Mouse (Mus musculus): ENCODE measurements around the gene Pxylp1. TPM values are rescaled to one million over a fixed set of nuclear protein-coding genes. Genes with fewer than 3 reads are reported as not detected.
A peak's percentile ranks its signal among the peaks of the same experiment; 100 is the strongest.

Pxylp1 gene
- polyA plus RNA-seq, 1 experiment from 2014 or later, result 31.3 TPM

GRCm38 (mm10) chr9:96916620-96917538, 24.4 kb upstream of the Pxylp1 start:
- Histone ChIP-seq H3K36me3 (ENCODE audit: control insufficient read depth, insufficient read depth, low read length) (no peaks in the 10 kb centered on the region), H3K4me3 (ENCODE audit: low read depth, low read length) (no peak overlapping the region), H3K27ac (ENCODE audit: low read depth, low read length) (no peak overlapping the region), H3K9me3 (replicated peaks; ENCODE audit: control insufficient read depth, low read length) (0 out of 2 replicates have a peak, but pooled peaks cover 2% of the 10 kb centered on the region), H3K27me3 (ENCODE audit: control insufficient read depth, insufficient read depth, low read length) (no peaks in the 10 kb centered on the region; the same call in 1 of the 2 replicates), H3K4me1 (ENCODE audit: control insufficient read depth, insufficient read depth, low read length) (no peaks in the 10 kb centered on the region), H3K9ac (ENCODE audit: low read depth, low read length) (no peak overlapping the region), H3K4me2 (no peak overlapping the region)
- ATAC-seq (replicated peaks; ENCODE audit: insufficient number of reproducible peaks, low FRiP score, low TSS enrichment), result 0 out of 2 replicates have a peak, but pooled peaks have one; percentile 39
- WGBS (ENCODE audit: insufficient replicate concordance), result 36% methylated on average over 27 of the region's 27 CpGs

DNA sequence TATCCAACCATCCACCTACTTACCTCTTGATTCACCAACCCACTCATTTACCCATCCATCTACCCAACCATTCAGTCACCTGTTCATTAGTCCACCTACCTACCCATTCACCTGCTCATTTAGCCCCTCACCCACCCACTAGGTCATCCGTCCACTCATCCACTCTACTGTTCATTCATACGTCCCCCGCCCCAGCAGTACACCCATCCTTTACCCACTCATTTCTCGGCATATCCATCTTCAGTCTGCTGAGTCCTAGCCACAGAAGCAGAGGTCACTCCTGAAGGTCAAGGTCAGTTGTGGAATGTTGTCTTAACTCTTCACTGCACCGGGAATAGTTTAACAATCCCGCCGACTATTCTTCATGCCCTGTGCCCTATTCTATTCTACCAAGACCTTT, 23.6 kb upstream of the Pxylp1 start:
- H3K4me1 ChIP-seq (ENCODE audit: control insufficient read depth, insufficient read depth, low read length), result no peaks in the 10 kb centered on the region
- H3K27me3 ChIP-seq (ENCODE audit: control insufficient read depth, insufficient read depth, low read length), result no peaks in the 10 kb centered on the region
- no peak overlapping the region for H3K9ac ChIP-seq (ENCODE audit: low read depth, low read length)
- no peak overlapping the region for H3K4me3 ChIP-seq (ENCODE audit: low read depth, low read length)
- no peak overlapping the region for H3K27ac ChIP-seq (ENCODE audit: low read depth, low read length)
- 0 out of 2 replicates have a peak, but pooled peaks cover 2% of the 10 kb centered on the region for H3K9me3 ChIP-seq (replicated peaks; ENCODE audit: control insufficient read depth, low read length)
- WGBS (ENCODE audit: insufficient replicate concordance), result 41% methylated on average over 7 of the region's 7 CpGs
- no peaks in the 10 kb centered on the region for H3K36me3 ChIP-seq (ENCODE audit: control insufficient read depth, insufficient read depth, low read length)
- ATAC-seq (replicated peaks; ENCODE audit: insufficient number of reproducible peaks, low FRiP score, low TSS enrichment), result no peak
- no peak overlapping the region for H3K4me2 ChIP-seq

DNA sequence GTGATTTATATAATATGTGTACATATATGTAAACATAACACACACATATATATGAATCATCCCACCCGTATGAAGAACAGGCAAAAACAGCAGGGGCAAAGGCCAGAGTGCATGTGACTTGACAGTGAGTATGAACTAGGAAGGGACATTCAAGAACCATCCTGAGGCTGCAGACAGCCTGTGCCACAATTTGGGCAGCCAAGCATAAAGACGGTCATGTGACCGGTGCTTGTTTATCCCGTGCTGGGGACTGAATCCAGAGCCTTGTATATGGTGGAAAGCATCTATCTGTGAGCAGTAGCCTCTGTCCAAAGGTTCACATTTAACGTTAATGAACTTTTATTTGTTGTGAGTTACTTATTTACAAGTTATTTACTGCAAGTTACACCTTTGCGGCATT, 22.4 kb upstream of the Pxylp1 start:
- no peak overlapping the region for H3K9ac ChIP-seq (ENCODE audit: low read depth, low read length)
- H3K4me1 ChIP-seq (ENCODE audit: control insufficient read depth, insufficient read depth, low read length), result no peaks in the 10 kb centered on the region
- WGBS (ENCODE audit: insufficient replicate concordance), result 82% methylated on average over 6 of the region's 6 CpGs
- no peak for ATAC-seq (replicated peaks; ENCODE audit: insufficient number of reproducible peaks, low FRiP score, low TSS enrichment)
- 0 out of 2 replicates have a peak, but pooled peaks cover 2% of the 10 kb centered on the region for H3K9me3 ChIP-seq (replicated peaks; ENCODE audit: control insufficient read depth, low read length)
- H3K4me3 ChIP-seq (ENCODE audit: low read depth, low read length), result no peak overlapping the region
- no peaks in the 10 kb centered on the region for H3K36me3 ChIP-seq (ENCODE audit: control insufficient read depth, insufficient read depth, low read length)
- H3K27ac ChIP-seq (ENCODE audit: low read depth, low read length), result no peak overlapping the region
- H3K4me2 ChIP-seq, result no peak overlapping the region
- H3K27me3 ChIP-seq (ENCODE audit: control insufficient read depth, insufficient read depth, low read length), result no peaks in the 10 kb centered on the region

- Histone ChIP-seq H3K4me3 (ENCODE audit: low read depth, low read length) (no peak overlapping the region), H3K27me3 (ENCODE audit: control insufficient read depth, insufficient read depth, low read length) (no peaks in the 10 kb centered on the region), H3K9me3 (replicated peaks; ENCODE audit: control insufficient read depth, low read length) (no peaks in the 10 kb centered on the region), H3K4me2 (no peak overlapping the region), H3K36me3 (ENCODE audit: control insufficient read depth, insufficient read depth, low read length) (no peaks in the 10 kb centered on the region), H3K4me1 (ENCODE audit: control insufficient read depth, insufficient read depth, low read length) (no peaks in the 10 kb centered on the region), H3K9ac (ENCODE audit: low read depth, low read length) (no peak overlapping the region), H3K27ac (ENCODE audit: low read depth, low read length) (no peak overlapping the region)
- 72% methylated on average over 3 of the region's 3 CpGs for WGBS (ENCODE audit: insufficient replicate concordance)
- ATAC-seq (replicated peaks; ENCODE audit: insufficient number of reproducible peaks, low FRiP score, low TSS enrichment), result no peak
These were observed 21.5 kb upstream of the Pxylp1 start for GRCm38 (mm10) chr9:96914005-96914404.

GRCm38 (mm10) chr9:96909503-96909902, 17.0 kb upstream of the Pxylp1 start:
- Histone ChIP-seq H3K9ac (ENCODE audit: low read depth, low read length) (no peak overlapping the region), H3K36me3 (ENCODE audit: control insufficient read depth, insufficient read depth, low read length) (no peaks in the 10 kb centered on the region), H3K9me3 (replicated peaks; ENCODE audit: control insufficient read depth, low read length) (no peaks in the 10 kb centered on the region), H3K4me3 (ENCODE audit: low read depth, low read length) (no peak overlapping the region), H3K27ac (ENCODE audit: low read depth, low read length) (no peak overlapping the region), H3K27me3 (ENCODE audit: control insufficient read depth, insufficient read depth, low read length) (no peaks in the 10 kb centered on the region), H3K4me1 (ENCODE audit: control insufficient read depth, insufficient read depth, low read length) (no peaks in the 10 kb centered on the region), H3K4me2 (no peak overlapping the region)
- WGBS (ENCODE audit: insufficient replicate concordance), result 78% methylated on average over 1 of the region's 1 CpGs
- ATAC-seq (replicated peaks; ENCODE audit: insufficient number of reproducible peaks, low FRiP score, low TSS enrichment), result no peak

- no peak for ATAC-seq (replicated peaks; ENCODE audit: insufficient number of reproducible peaks, low FRiP score, low TSS enrichment)
- H3K9ac ChIP-seq (ENCODE audit: low read depth, low read length), result no peak overlapping the region
- H3K36me3 ChIP-seq (ENCODE audit: control insufficient read depth, insufficient read depth, low read length), result no peaks in the 10 kb centered on the region
- no peak overlapping the region for H3K4me2 ChIP-seq
- no peak overlapping the region for H3K27ac ChIP-seq (ENCODE audit: low read depth, low read length)
- H3K4me3 ChIP-seq (ENCODE audit: low read depth, low read length), result no peak overlapping the region
- no peaks in the 10 kb centered on the region for H3K9me3 ChIP-seq (replicated peaks; ENCODE audit: control insufficient read depth, low read length)
- no peaks in the 10 kb centered on the region for H3K27me3 ChIP-seq (ENCODE audit: control insufficient read depth, insufficient read depth, low read length)
- 56% methylated on average over 2 of the region's 2 CpGs for WGBS (ENCODE audit: insufficient replicate concordance)
- H3K4me1 ChIP-seq (ENCODE audit: control insufficient read depth, insufficient read depth, low read length), result no peaks in the 10 kb centered on the region
These were observed 16.3 kb upstream of the Pxylp1 start for GRCm38 (mm10) chr9:96908737-96909136.

DNA sequence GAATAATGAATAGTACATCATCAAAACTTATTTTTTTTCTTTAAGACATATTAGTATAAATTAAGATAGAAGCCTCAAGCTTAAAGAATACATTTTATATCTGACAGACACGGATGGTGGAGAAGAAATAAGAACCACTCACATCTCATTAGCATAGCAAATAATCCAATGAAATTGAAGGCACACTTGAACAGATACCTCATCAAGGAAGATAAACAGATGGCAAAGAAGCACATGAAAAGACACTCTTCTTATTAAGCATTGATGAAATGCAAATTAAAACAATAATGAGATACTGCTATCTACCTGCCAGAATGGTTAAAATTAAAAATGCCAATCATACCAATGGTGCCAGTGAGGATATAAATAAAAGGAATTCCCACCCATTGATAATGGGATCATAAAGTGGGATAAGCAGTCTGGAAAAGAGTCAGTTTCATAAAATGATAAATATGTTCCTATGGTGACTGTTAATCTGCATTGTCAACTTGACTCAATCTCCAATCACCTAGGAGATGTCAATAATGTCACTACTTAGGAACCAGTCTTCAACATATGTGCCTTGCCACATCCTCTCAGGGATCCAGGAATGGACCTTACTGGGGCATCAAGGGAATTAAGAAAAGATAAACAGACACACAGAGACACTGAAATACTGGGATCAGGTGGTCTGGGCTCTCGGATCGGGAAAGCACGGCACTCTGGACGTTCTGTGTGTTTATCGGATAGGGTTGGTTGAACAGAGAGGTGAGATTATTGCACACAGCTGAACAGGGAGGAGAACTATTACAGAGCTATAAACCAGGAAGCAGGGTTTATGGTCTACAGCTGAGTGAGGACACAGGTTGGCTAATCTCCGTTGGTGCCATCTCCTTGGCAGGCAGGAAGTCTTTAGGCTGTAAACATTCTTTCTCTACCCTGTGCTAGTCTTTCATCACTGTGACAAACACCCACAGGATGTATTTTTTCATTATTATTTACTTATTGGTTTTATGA, 12.2 kb upstream of the Pxylp1 start:
- H3K4me1 ChIP-seq (ENCODE audit: control insufficient read depth, insufficient read depth, low read length), result no peaks in the 10 kb centered on the region
- H3K4me3 ChIP-seq (ENCODE audit: low read depth, low read length), result no peak overlapping the region
- ATAC-seq (replicated peaks; ENCODE audit: insufficient number of reproducible peaks, low FRiP score, low TSS enrichment), result no peak
- H3K36me3 ChIP-seq (ENCODE audit: control insufficient read depth, insufficient read depth, low read length), result no peaks in the 10 kb centered on the region
- no peak overlapping the region for H3K9ac ChIP-seq (ENCODE audit: low read depth, low read length)
- no peaks in the 10 kb centered on the region for H3K9me3 ChIP-seq (replicated peaks; ENCODE audit: control insufficient read depth, low read length)
- H3K27ac ChIP-seq (ENCODE audit: low read depth, low read length), result no peak overlapping the region
- H3K27me3 ChIP-seq (ENCODE audit: control insufficient read depth, insufficient read depth, low read length), result no peaks in the 10 kb centered on the region
- no peak overlapping the region for H3K4me2 ChIP-seq
- 81% methylated on average over 7 of the region's 7 CpGs for WGBS (ENCODE audit: insufficient replicate concordance)

GRCm38 (mm10) chr9:96899717-96900116, 7.2 kb upstream of the Pxylp1 start:
- no peaks in the 10 kb centered on the region for H3K9me3 ChIP-seq (replicated peaks; ENCODE audit: control insufficient read depth, low read length)
- H3K4me2 ChIP-seq, result no peak overlapping the region
- H3K27ac ChIP-seq (ENCODE audit: low read depth, low read length), result no peak overlapping the region
- no peak overlapping the region for H3K4me3 ChIP-seq (ENCODE audit: low read depth, low read length)
- H3K36me3 ChIP-seq (ENCODE audit: control insufficient read depth, insufficient read depth, low read length), result no peaks in the 10 kb centered on the region
- no peaks in the 10 kb centered on the region for H3K27me3 ChIP-seq (ENCODE audit: control insufficient read depth, insufficient read depth, low read length)
- no peak overlapping the region for H3K9ac ChIP-seq (ENCODE audit: low read depth, low read length)
- WGBS (ENCODE audit: insufficient replicate concordance), result 71% methylated on average over 5 of the region's 5 CpGs
- no peak for ATAC-seq (replicated peaks; ENCODE audit: insufficient number of reproducible peaks, low FRiP score, low TSS enrichment)
- H3K4me1 ChIP-seq (ENCODE audit: control insufficient read depth, insufficient read depth, low read length), result no peaks in the 10 kb centered on the region

Data from heart, embryonic 11.5 days (tissue).